Mouse (Mus musculus): ENCODE results near the gene Vmac.

Vmac gene

GRCm38 (mm10) chr17:56686801-56687200 lies 31.0 kb downstream of the Vmac start:
- no peak for DNase-seq (ENCODE audit: low spot score)

- DNase-seq (ENCODE audit: low spot score): peak; percentile 38
These were observed 33.2 kb downstream of the Vmac start for GRCm38 (mm10) chr17:56684649-56685048.

- DNase-seq (ENCODE audit: low spot score): no peak
These were observed 34.2 kb downstream of the Vmac start for GRCm38 (mm10) chr17:56683546-56684140.

GRCm38 (mm10) chr17:56682880-56683279 lies 34.9 kb downstream of the Vmac start:
- DNase-seq (ENCODE audit: low spot score): no peak

GRCm38 (mm10) chr17:56681791-56682190 lies 36.0 kb downstream of the Vmac start:
- no peak for DNase-seq (ENCODE audit: low spot score)

- peak; percentile 30 for DNase-seq (ENCODE audit: low spot score)
These were observed 44.0 kb downstream of the Vmac start for GRCm38 (mm10) chr17:56673647-56674416.

- peak; percentile 100 for DNase-seq (ENCODE audit: low spot score)
These were observed 44.7 kb downstream of the Vmac start, which contains the start of gene Ranbp3 for GRCm38 (mm10) chr17:56672941-56673646. Gene Ranbp3 (plus strand): TSS chr17:56673294.

- no peak for DNase-seq (ENCODE audit: low spot score)
These were observed 48.1 kb downstream of the Vmac start for GRCm38 (mm10) chr17:56669766-56670165.

- peak; percentile 79 for DNase-seq (ENCODE audit: low spot score)
These were observed 49.3 kb downstream of the Vmac start for GRCm38 (mm10) chr17:56668384-56669144.

- DNase-seq (ENCODE audit: low spot score): no peak
These were observed 50.2 kb downstream of the Vmac start for GRCm38 (mm10) chr17:56667591-56667990.

GRCm38 (mm10) chr17:56666384-56666783 lies 51.4 kb downstream of the Vmac start:
- peak; percentile 31 for DNase-seq (ENCODE audit: low spot score)

- no peak for DNase-seq (ENCODE audit: low spot score)
These were observed 53.5 kb downstream of the Vmac start for GRCm38 (mm10) chr17:56664333-56664732.
